Mouse (Mus musculus) layer of hippocampus, adult 11-12 months (tissue): ENCODE results near the gene Kdm4a.
A peak's percentile ranks its signal among the peaks of the same experiment; 100 is the strongest.

Experiments
- DNase-seq: peaks from one replicate; pipeline ENCODE4 v3.0.0; 2022; ENCODE audit warnings: low spot score

Gene Kdm4a

GRCm38 (mm10) chr4:118115132-118115531 lies 64.7 kb downstream of the Kdm4a start:
- DNase-seq, result no peak

- DNase-seq, result no peak
Measured at GRCm38 (mm10) chr4:118112601-118113000, 67.2 kb downstream of the Kdm4a start.

GRCm38 (mm10) chr4:118109649-118110048 lies 70.2 kb downstream of the Kdm4a start:
- DNase-seq, result no peak

GRCm38 (mm10) chr4:118108779-118109178 lies 71.1 kb downstream of the Kdm4a start:
- no peak for DNase-seq

GRCm38 (mm10) chr4:118105256-118106053 lies 74.4 kb downstream of the Kdm4a start:
- no peak for DNase-seq

GRCm38 (mm10) chr4:118103280-118103830 lies 76.5 kb downstream of the Kdm4a start:
- DNase-seq, result no peak

GRCm38 (mm10) chr4:118101497-118101896 lies 78.3 kb downstream of the Kdm4a start:
- DNase-seq, result no peak

- DNase-seq, result no peak
Measured at GRCm38 (mm10) chr4:118099637-118100364, 80.0 kb downstream of the Kdm4a start.

- DNase-seq, result no peak
Measured at GRCm38 (mm10) chr4:118098571-118098970, 81.3 kb downstream of the Kdm4a start.

GRCm38 (mm10) chr4:118096069-118096468 lies 83.8 kb downstream of the Kdm4a start:
- no peak for DNase-seq

GRCm38 (mm10) chr4:118092784-118093457 lies 86.9 kb downstream of the Kdm4a start:
- DNase-seq, result no peak

GRCm38 (mm10) chr4:118090449-118090848 lies 89.4 kb downstream of the Kdm4a start:
- DNase-seq, result no peak

- DNase-seq, result peak; percentile 49
Measured at GRCm38 (mm10) chr4:118089939-118090338, 89.9 kb downstream of the Kdm4a start.

- DNase-seq, result no peak
Measured at GRCm38 (mm10) chr4:118088771-118089170, 91.1 kb downstream of the Kdm4a start.
